26 mouse cellular contexts compared by ENCODE assay signal in the genomic region with DNA sequence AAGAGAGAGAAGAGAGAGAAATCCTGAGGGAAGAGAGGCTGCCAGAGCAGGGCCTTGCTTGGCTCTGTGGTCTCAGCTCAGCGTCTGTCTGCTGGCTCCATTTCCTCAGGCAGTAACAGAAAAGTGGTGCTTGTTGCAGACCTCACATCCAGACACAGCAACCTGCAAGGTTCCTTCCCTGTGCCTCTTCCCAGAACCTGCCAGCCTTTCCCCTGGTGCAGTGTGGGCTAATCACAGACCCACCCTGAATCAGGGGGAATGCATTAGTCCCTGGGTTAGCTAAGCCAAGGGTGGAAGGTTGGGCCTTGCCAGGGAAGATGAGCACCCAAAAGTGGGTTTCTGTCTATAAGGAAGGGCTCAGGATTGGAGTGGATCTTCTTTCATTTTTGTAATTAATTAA.
"Had no signal": no experiment of that assay in that cellular context is flagged by ENCODE, and none has a peak within 500 bp of the region (broad histone marks: within the 10 kb centered on the region; RNA-seq: fewer than 3 reads in every experiment).

No protein-coding gene starts in this region.

- H3K36me3 ChIP-seq: heart, embryonic 13.5 days; heart, embryonic 15.5 days; hindbrain, embryonic 13.5 days; hindbrain, embryonic 15.5 days; kidney, embryonic 15.5 days; limb, embryonic 10.5 days; limb, embryonic 12.5 days had no signal

- H3K9me3 ChIP-seq: heart, embryonic 13.5 days; heart, embryonic 15.5 days; hindbrain, embryonic 13.5 days; hindbrain, embryonic 15.5 days; kidney, embryonic 15.5 days; limb, embryonic 10.5 days; limb, embryonic 12.5 days had no signal

- H3K9ac ChIP-seq: heart, embryonic 13.5 days; heart, embryonic 15.5 days; hindbrain, embryonic 13.5 days; hindbrain, embryonic 15.5 days; kidney, embryonic 15.5 days; limb, embryonic 12.5 days had no signal

- H3K27me3 ChIP-seq: heart, embryonic 13.5 days; heart, embryonic 15.5 days; hindbrain, embryonic 13.5 days; hindbrain, embryonic 15.5 days; kidney, embryonic 15.5 days; limb, embryonic 12.5 days had no signal

- H3K4me1 ChIP-seq: heart, embryonic 13.5 days; heart, embryonic 15.5 days; hindbrain, embryonic 15.5 days had no signal

- ATAC-seq: hindbrain, postnatal 0 days; intestine, embryonic 16.5 days had no signal

- DNase-seq: gastrocnemius, postnatal 14 days; gastrocnemius, postnatal 36 days; heart, adult 18-20 months; heart, postnatal 14 days; heart, postnatal 36 days; kidney, adult 11 months; kidney, adult 2 months; kidney, adult 9 months; kidney, postnatal 14 days; kidney, postnatal 36 days; layer of hippocampus, adult 9-11 months; layer of hippocampus, postnatal 36 days; liver had no signal

- H3K4me2 ChIP-seq: heart, embryonic 11.5 days; heart, embryonic 13.5 days; heart, embryonic 15.5 days; hindbrain, embryonic 13.5 days; hindbrain, embryonic 15.5 days; kidney, embryonic 15.5 days; limb, embryonic 12.5 days; liver, embryonic 11.5 days had no signal

- H3K4me3 ChIP-seq: heart, embryonic 13.5 days; heart, embryonic 15.5 days; hindbrain, embryonic 13.5 days; hindbrain, embryonic 15.5 days; kidney, embryonic 15.5 days; left cerebral cortex, adult 2 months; limb, embryonic 10.5 days; limb, embryonic 12.5 days had no signal

- H3K27ac ChIP-seq: heart, embryonic 13.5 days; heart, embryonic 15.5 days; hindbrain, embryonic 13.5 days; hindbrain, embryonic 15.5 days; hindbrain, postnatal 0 days; kidney, embryonic 15.5 days; kidney, postnatal 0 days; left cerebral cortex, adult 2 months; limb, embryonic 10.5 days; limb, embryonic 12.5 days had no signal
